27 mouse cellular contexts compared by ENCODE assay signal in the genomic region with DNA sequence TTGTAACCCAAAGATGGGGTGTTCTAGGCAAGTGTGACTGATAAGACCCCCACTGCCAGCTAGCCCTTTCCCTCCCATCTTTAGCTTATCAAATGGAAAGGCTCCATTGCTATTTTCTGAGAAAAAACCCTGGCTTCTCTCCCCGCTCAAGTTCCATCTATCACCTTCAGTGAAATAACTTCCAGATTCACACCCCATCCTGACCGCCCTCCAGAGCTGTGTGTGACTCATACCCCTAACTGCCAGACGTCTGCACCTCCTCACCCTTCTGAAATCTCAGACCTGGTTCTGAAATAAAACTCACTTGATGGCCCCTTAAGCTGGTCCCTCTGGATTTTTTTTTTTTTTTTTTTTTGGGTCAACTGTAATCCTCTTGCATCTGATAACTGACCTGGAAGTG. TPM values are rescaled to one million over a fixed set of nuclear protein-coding genes. Genes with fewer than 3 reads are reported as not detected.
"Had no signal": no experiment of that assay in that cellular context is flagged by ENCODE, and none has a peak within 500 bp of the region (broad histone marks: within the 10 kb centered on the region; RNA-seq: fewer than 3 reads in every experiment).

No protein-coding gene starts in this region.

- H3K4me3 ChIP-seq: gastrocnemius, adult 2 months; heart, adult 2 months; heart, embryonic 12.5 days; hindbrain, embryonic 10.5 days; hindbrain, embryonic 12.5 days; intestine, embryonic 15.5 days; layer of hippocampus, adult 2 months; limb, embryonic 13.5 days; limb, embryonic 15.5 days; liver, embryonic 13.5 days; liver, embryonic 15.5 days had no signal

- H3K9ac ChIP-seq: heart, embryonic 12.5 days; hindbrain, embryonic 12.5 days; hindbrain, embryonic 14.5 days; intestine, embryonic 15.5 days; limb, embryonic 13.5 days; limb, embryonic 15.5 days; liver, embryonic 13.5 days; liver, embryonic 15.5 days had no signal

- H3K36me3 ChIP-seq: heart, embryonic 12.5 days; hindbrain, embryonic 10.5 days; hindbrain, embryonic 12.5 days; intestine, embryonic 15.5 days; limb, embryonic 13.5 days; limb, embryonic 15.5 days; liver, embryonic 13.5 days; liver, embryonic 15.5 days had no signal

- H3K27ac ChIP-seq: gastrocnemius, adult 2 months; heart, adult 2 months; hindbrain, embryonic 10.5 days; hindbrain, embryonic 12.5 days; hindbrain, embryonic 14.5 days; intestine, embryonic 15.5 days; layer of hippocampus, adult 2 months; limb, embryonic 13.5 days; limb, embryonic 15.5 days; liver, embryonic 13.5 days; liver, embryonic 15.5 days had no signal

- ATAC-seq: hindbrain, embryonic 16.5 days; inflammation-experienced regulatory T-cells, adult 6 months; intestine, embryonic 15.5 days; intestine, postnatal 0 days had no signal

- DNase-seq: gastrocnemius, adult 2 months; gastrocnemius, postnatal 10 days; gastrocnemius, postnatal 25 days; heart, adult 2 months; heart, postnatal 10 days; heart, postnatal 4 days; kidney, adult 18-20 months; kidney, adult 8-10 months; kidney, postnatal 10 days; kidney, postnatal 25 days; kidney, postnatal 4 days; left cerebral cortex, postnatal 4 days; liver, embryonic 13.5 days had no signal

- H3K4me2 ChIP-seq: heart, embryonic 12.5 days; hindbrain, embryonic 12.5 days; hindbrain, embryonic 14.5 days; intestine, embryonic 15.5 days; limb, embryonic 13.5 days; limb, embryonic 15.5 days; liver, embryonic 13.5 days; liver, embryonic 15.5 days had no signal

- H3K9me3 ChIP-seq: heart, embryonic 12.5 days; hindbrain, embryonic 10.5 days; hindbrain, embryonic 12.5 days; intestine, embryonic 15.5 days; limb, embryonic 13.5 days; limb, embryonic 15.5 days; liver, embryonic 13.5 days; liver, embryonic 15.5 days had no signal

- H3K4me1 ChIP-seq: liver, embryonic 13.5 days had no signal

RNA-seq across cellular contexts. Expression of gene Sh3rf3, which starts 5.2 kb away (rescaled TPM):
- total RNA-seq: granulocyte monocyte progenitor cell, adult 5-6 weeks; liver, adult 2 months had no signal
- polyA plus RNA-seq: inflammation-experienced regulatory T-cells, adult 6 months; liver, adult 2 months; liver, embryonic 13.5 days had no signal
